Mouse (Mus musculus): ENCODE measurements around the gene Dnm1.

Gene Dnm1

GRCm38 (mm10) chr2:32353007-32353542 lies at the start of gene Dnm1:
Gene Dnm1, minus strand, starts transcription at chr2:32353338.
- peak; percentile 89 to 90 for DNase-seq (ENCODE audit: low spot score in 2 of 2)

- no peak for DNase-seq (ENCODE audit: low spot score in 2 of 2)
Observed at GRCm38 (mm10) chr2:32396695-32397094, 43.6 kb upstream of the Dnm1 start.

- DNase-seq (ENCODE audit: low spot score in 2 of 2) = peak; percentile 87 to 91
Observed at GRCm38 (mm10) chr2:32395946-32396621, 42.9 kb upstream of the Dnm1 start.

DNA sequence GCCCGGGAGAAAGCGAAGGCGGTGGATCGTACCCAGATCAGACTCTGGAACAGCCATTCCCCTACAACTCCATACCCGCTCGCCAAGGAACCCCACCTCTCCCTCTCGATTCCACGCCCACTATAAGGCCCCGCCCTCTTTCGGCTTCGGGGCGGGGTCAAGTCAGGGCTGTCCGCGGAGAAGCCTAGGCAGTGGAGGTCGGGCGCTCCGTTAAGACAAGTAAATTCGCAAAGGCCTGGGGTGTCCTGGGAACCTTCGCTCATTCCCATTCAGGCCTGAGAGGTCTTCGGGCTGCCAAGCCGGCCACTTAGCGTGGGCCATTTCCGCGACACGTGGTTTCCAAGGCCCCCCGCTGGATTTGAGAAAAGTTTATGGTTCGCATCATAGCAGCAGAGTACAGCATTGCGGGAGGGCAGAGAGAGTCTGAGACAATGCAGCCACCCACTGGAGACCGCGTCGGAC lies 42.4 kb upstream of the Dnm1 start, which contains the start of gene Ptges2:
Gene Ptges2 (plus strand): TSS at position 413 of the 462 bp plus-strand sequence.
- DNase-seq (ENCODE audit: low spot score in 2 of 2) = peak; percentile 91

DNA sequence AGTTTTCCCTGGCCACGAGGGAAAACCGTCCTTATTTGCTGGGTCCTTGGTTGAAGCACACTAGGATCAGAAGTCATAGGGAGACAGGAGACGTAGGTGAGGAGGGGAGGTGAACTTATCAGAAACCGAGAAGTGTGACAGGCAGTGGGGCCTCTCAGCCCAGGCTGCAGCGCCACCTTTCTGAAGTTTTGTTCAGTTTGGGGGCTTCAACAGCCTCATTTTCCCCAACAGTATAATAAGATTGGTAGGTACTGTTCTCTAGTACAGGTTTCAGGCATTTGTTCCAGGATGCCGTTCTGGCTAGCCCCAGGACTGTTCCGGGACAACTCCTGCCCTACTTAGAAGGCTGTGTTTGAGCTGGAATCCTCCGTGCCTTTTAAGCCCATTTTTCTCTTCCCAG lies 41.8 kb upstream of the Dnm1 start:
- no peak for DNase-seq (ENCODE audit: low spot score in 2 of 2)

GRCm38 (mm10) chr2:32392063-32392462 lies 38.9 kb upstream of the Dnm1 start:
- DNase-seq (ENCODE audit: low spot score in 2 of 2) = peak; percentile 18 to 43

- DNase-seq (ENCODE audit: low spot score in 2 of 2) = no peak
Observed at GRCm38 (mm10) chr2:32390871-32391270, 37.7 kb upstream of the Dnm1 start.

GRCm38 (mm10) chr2:32389157-32389556 lies 36.0 kb upstream of the Dnm1 start:
- no peak for DNase-seq (ENCODE audit: low spot score in 2 of 2)

DNA sequence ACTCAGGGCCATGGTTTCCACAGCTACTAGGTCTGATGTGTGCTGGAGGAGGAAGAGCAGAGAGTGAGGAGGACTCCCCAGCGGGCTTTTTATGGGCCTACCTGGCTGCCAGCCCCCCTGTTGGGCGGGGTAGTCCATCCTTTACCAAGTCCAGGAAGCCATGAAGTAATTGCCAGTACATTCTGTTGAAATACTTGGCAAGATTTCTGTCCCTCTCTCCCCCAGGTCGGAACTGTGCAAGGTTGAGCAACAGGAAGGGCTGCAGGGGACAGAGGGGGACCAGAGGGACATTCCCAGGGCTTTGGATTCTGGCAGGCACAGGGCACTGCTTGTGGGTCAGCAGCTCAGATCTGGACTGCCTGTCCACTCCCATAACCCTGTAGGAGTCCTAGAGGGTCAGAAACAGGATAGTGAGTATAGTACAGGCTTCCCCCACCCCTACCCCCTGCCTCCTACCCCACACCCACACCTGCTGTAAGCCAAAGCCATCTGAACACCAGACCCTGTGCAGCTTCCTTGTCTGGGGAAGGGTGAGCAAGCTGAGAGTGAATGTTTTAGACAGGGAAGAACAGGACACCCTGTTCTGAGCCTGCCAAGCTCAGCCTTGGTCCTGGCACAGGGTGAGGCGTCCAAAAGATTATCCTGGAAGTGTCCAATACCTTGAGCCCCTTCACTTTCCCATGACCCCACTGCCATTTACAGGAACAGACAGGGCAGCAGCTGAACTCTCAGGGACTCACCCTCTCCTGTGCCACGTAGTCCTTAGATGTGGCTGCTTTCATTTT lies 34.8 kb upstream of the Dnm1 start, which contains the start of gene Lcn2:
Gene Lcn2 (minus strand): TSS at position 547 of the 785 bp plus-strand sequence.
- no peak for DNase-seq (ENCODE audit: low spot score in 2 of 2)

DNA sequence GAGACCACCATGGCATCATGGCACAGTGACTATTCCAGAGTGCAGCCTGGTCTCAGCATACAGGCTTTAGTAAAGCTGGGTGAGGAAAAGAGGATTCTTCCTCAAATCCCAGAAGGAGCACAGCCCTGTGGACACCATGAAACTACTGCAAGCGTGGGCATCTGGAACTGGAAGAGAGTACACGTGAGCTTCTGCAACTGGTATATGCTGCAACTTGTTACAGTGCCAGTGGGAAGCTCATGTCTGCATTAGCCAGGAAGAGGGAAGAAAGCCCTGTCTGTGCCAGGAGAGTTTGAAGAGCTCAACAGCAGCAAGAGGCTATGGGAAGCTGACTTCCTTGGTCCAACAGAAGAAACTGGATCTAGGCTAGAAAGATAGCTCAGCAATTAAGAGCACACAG lies 29.6 kb upstream of the Dnm1 start:
- DNase-seq (ENCODE audit: low spot score in 2 of 2) = no peak

GRCm38 (mm10) chr2:32381775-32382223 lies 28.7 kb upstream of the Dnm1 start, which contains the start of gene 1110008P14Rik:
Gene 1110008P14Rik, minus strand, starts transcription at chr2:32381938.
- peak; percentile 90 to 94 for DNase-seq (ENCODE audit: low spot score in 2 of 2)

GRCm38 (mm10) chr2:32381141-32381774 lies 28.1 kb upstream of the Dnm1 start:
- no peak for DNase-seq (ENCODE audit: low spot score in 2 of 2)

DNA sequence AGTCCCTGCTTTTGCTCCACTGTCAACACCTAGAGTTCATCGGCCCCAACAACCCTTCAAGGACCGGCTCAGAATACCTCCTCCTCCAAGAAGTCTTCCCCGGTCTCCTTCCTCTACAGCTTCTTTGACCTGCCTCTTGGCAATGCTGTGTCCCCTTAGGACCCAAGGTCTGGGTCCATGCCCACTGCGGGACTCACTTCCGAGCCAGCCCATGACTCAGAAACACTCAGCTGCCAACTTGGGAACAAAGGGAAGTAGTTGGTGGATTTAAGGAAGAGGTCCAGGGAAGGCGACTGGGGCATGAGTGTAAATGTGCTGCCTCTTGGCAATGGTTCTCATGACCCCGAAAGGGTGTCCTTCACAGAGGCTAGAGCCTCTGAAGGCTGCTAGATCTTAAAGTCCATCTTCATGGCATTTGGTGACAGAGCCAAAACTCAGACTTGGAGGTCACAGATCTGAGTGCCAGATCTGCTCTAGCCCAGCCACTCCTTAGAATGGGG lies 26.9 kb upstream of the Dnm1 start:
- DNase-seq (ENCODE audit: low spot score in 2 of 2) = no peak

DNA sequence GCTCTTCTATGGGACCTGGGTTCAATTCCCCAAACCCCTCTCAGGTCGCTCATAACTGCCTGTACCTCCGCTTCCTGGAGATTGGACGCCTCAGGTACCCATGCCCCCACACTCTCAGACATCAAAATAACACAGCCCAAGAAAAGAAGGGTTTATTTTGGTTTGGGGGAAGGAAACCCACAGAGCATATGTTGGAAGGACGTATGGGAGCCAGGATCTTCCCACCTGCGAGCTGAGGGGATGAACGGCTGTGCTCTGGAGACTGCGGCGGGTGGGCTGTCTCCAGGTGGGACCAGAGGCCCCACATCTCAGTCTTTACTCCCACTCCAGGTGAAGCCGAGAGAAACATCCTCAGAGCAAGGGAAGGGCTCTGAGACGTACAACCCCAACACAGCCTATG lies 23.8 kb upstream of the Dnm1 start:
- no peak for DNase-seq (ENCODE audit: low spot score in 2 of 2)

GRCm38 (mm10) chr2:32375317-32375940 lies 22.3 kb upstream of the Dnm1 start:
- DNase-seq (ENCODE audit: low spot score in 2 of 2) = no peak

DNA sequence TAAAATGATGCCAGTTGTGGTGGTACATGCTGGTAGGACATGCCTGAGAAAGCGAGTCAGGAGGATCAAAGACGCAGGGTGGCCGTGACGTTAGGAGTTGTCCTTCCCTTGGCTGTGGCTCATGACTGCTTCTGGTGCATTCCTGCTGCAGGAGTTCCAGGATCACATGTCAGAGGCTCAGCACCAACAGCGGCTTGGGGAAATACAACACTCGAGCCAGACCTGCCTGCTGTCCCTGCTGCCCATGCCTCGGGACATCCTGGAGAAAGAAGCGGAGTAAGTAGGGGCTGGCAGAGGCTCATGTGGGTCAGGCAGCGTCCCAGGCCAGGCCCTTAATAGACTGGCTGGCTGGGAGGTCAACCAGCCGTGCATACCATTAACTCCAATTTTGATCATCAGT lies 21.1 kb upstream of the Dnm1 start:
- DNase-seq (ENCODE audit: low spot score in 2 of 2) = no peak

- DNase-seq (ENCODE audit: low spot score in 2 of 2) = no peak
Observed at GRCm38 (mm10) chr2:32367315-32367714, 14.2 kb upstream of the Dnm1 start.

GRCm38 (mm10) chr2:32364121-32364520 lies 11.0 kb upstream of the Dnm1 start:
- DNase-seq (ENCODE audit: low spot score in 2 of 2) = no peak

- no peak for DNase-seq (ENCODE audit: low spot score in 2 of 2)
Observed at GRCm38 (mm10) chr2:32363376-32364106, 10.4 kb upstream of the Dnm1 start.

GRCm38 (mm10) chr2:32362817-32363340 lies 9.7 kb upstream of the Dnm1 start:
- DNase-seq (ENCODE audit: low spot score in 2 of 2) = peak; percentile 90 to 92

Measured in urinary bladder, postnatal 36 days (tissue).